Mouse (Mus musculus) left cerebral cortex, adult 6 months (tissue): ENCODE data around the gene Gpr6. TPM values are rescaled to one million over a fixed set of nuclear protein-coding genes. Genes with fewer than 3 reads are reported as not detected.

Experiments
- long read RNA-seq, 2 experiments: library from polyadenylated mRNA; unstranded; transcript quantifications; one replicate each; pipeline ENCODE4 v2.0.0; 2019 to 2020
- polyA plus RNA-seq: library from polyadenylated mRNA; unstranded; fragments of <200 nt; fragmentation: Nextera tagmentation; gene quantifications from 2 replicates; pipeline ENCODE4 v1.2.3, GENCODE M21; 2021

Gpr6 gene
- polyA plus RNA-seq = 13.8 and 19.0 TPM in 2 replicates
- long read RNA-seq, experiment 1, transcript Gpr6-201 (2 exons, 1,786 nt) = major isoform, 97 of 102 reads
- long read RNA-seq, experiment 1, partial matches to known transcripts = 0 of 102 reads
- long read RNA-seq, experiment 1, other reads (novel, unspliced or antisense) = 5 of 102 reads
- long read RNA-seq, experiment 2, transcript Gpr6-201 (2 exons, 1,786 nt) = major isoform, 12 of 23 reads
- long read RNA-seq, experiment 2, partial matches to known transcripts = 0 of 23 reads
- long read RNA-seq, experiment 2, other reads (novel, unspliced or antisense) = 11 of 23 reads

GRCm38 (mm10) chr10:41072116-41072515 is at the start of gene Gpr6:
TSS of gene Gpr6 (minus strand) at chr10:41072285.

Other genes starting within 250 kb of the Gpr6 start
- 16.4 and 22.4 TPM in 2 replicates for gene Cdc40, start 189.0 kb downstream of the Gpr6 start, polyA plus RNA-seq
- 54.0 and 153 TPM in 2 replicates for gene Wasf1, start 188.8 kb downstream of the Gpr6 start, polyA plus RNA-seq
- gene Fig4, start 231.0 kb upstream of the Gpr6 start, polyA plus RNA-seq = 21.3 and 21.4 TPM in 2 replicates
- 0.04 and 0.11 TPM in 2 replicates for gene Ak9, start 231.7 kb upstream of the Gpr6 start, polyA plus RNA-seq